In the genomic region with DNA sequence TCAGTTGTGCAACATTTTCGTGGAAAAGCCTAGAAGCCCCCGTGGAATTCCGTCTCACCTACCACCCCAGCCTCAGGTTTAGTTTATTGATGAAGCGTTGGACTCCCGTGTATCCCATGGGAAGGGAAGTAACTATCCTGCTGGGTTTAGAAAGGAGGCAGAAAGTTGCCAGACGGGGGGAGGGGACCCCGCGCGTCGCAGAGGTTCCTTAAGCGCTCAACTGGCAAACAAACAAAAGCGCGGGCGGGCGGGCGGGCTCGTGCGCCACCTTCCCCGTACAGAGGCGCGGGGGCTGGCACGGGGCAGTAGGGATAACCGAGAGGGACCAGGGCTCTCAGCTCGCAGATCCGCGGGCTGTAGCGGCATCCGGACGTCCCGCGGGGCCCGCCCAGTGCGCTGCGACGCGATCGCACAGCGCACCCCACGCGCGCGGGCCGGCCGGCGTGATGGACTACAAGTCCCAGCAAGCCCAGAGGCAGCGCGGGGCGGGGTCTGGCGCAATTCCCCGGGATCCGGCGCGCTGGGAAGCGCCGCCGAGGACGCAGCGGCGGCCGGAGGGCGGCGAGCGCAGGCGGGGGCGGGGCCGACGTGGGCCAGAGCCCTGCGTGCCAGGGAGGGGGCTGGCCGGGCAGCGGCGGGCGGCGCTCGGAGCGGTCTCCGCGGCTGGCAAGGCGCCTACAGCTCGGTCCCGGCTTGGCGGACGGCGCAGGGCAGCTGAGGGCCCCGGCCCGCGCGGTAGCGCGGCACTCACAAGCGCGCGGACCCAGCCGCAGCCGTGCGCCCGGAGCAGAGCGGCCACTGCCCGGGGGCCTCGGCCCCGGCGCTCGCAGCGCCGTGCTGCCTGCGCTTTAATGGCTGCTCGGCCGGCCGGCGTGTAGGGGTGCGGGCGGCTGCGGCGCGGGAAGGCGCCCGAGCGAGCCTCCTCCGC, we compare ENCODE assay signal across 8 mouse cellular contexts. TPM values are rescaled to one million over a fixed set of nuclear protein-coding genes. Genes with fewer than 3 reads are reported as not detected.
DNase-seq lines count a peak whose midpoint lies in the region; ATAC-seq lines count a peak whose summit lies in the region.

Gene Agap1, plus strand, starts transcription at position 611 of the 928 bp plus-strand sequence.

- H3K36me3 ChIP-seq in forebrain, embryonic 10.5 days (replicated peaks): peaks cover 22% of the 10 kb centered on the region
- no peaks in the 10 kb centered on the region for H3K36me3 ChIP-seq in heart, embryonic 14.5 days (ENCODE audit: control insufficient read depth, insufficient read depth, low read length)
- no peaks in the 10 kb centered on the region for H3K36me3 ChIP-seq in liver, embryonic 12.5 days
- H3K36me3 ChIP-seq in stomach, embryonic 15.5 days: no peaks in the 10 kb centered on the region

- under 1% methylated on average over 113 of the region's 118 CpGs for WGBS in forebrain, embryonic 10.5 days
- WGBS in heart, embryonic 14.5 days: under 1% methylated on average over 104 of the region's 118 CpGs
- WGBS in liver, embryonic 12.5 days (ENCODE audit: insufficient replicate concordance): under 1% methylated on average over 92 of the region's 118 CpGs
- WGBS in stomach, embryonic 15.5 days: under 1% methylated on average over 111 of the region's 118 CpGs

- peaks cover 16% of the 10 kb centered on the region for H3K27me3 ChIP-seq in forebrain, embryonic 10.5 days (ENCODE audit: poor library complexity, severe bottlenecking)
- H3K27me3 ChIP-seq in heart, embryonic 14.5 days (ENCODE audit: control insufficient read depth, insufficient read depth, low read length): no peaks in the 10 kb centered on the region
- H3K27me3 ChIP-seq in liver, embryonic 12.5 days (replicated peaks): peaks cover 57% of the 10 kb centered on the region
- H3K27me3 ChIP-seq in stomach, embryonic 15.5 days (replicated peaks): no peaks in the 10 kb centered on the region

- ATAC-seq in CD4-positive, CD25-positive, alpha-beta regulatory T cell, adult 4 months: no peak
- ATAC-seq in heart, embryonic 14.5 days (ENCODE audit: insufficient number of reproducible peaks, insufficient read depth, low FRiP score, low read depth): peak; percentile 91
- peak; percentile 84 for ATAC-seq in liver, embryonic 12.5 days
- ATAC-seq in stomach, embryonic 15.5 days (ENCODE audit: insufficient read depth, low FRiP score, low read depth): peak; percentile 89

- H3K4me2 ChIP-seq in heart, embryonic 14.5 days (ENCODE audit: low read length): peak within 1 kb of the TSS; percentile 99
- H3K4me2 ChIP-seq in liver, embryonic 12.5 days: peak within 1 kb of the TSS; percentile 79
- H3K4me2 ChIP-seq in stomach, embryonic 15.5 days: peak within 1 kb of the TSS; percentile 96

- peaks cover 34% of the 10 kb centered on the region for H3K4me1 ChIP-seq in forebrain, embryonic 10.5 days
- peaks cover 15 to 23% of the 10 kb centered on the region in 2 experiments for H3K4me1 ChIP-seq in heart, embryonic 14.5 days (ENCODE audit: control insufficient read depth in 2 of 2, insufficient read depth in 2 of 2, low read length in 2 of 2)
- peaks cover 18% of the 10 kb centered on the region for H3K4me1 ChIP-seq in liver, embryonic 12.5 days
- peaks cover 14% of the 10 kb centered on the region for H3K4me1 ChIP-seq in stomach, embryonic 15.5 days

- H3K9me3 ChIP-seq in forebrain, embryonic 10.5 days: peaks cover 13% of the 10 kb centered on the region
- H3K9me3 ChIP-seq in heart, embryonic 14.5 days (ENCODE audit: control insufficient read depth, low read length): peaks cover 8% of the 10 kb centered on the region; the same call in 1 of the 2 replicates
- H3K9me3 ChIP-seq in liver, embryonic 12.5 days (replicated peaks): no peaks in the 10 kb centered on the region; the same call in 1 of the 2 replicates
- no peaks in the 10 kb centered on the region for H3K9me3 ChIP-seq in stomach, embryonic 15.5 days

- H3K9ac ChIP-seq in heart, embryonic 14.5 days (ENCODE audit: low read length): peak within 1 kb of the TSS; percentile 93
- H3K9ac ChIP-seq in liver, embryonic 12.5 days: peak within 1 kb of the TSS; percentile 71
- H3K9ac ChIP-seq in stomach, embryonic 15.5 days: peak within 1 kb of the TSS; percentile 86

- DNase-seq in CD4-positive, CD25-positive, alpha-beta regulatory T cell, adult 2 months (ENCODE audit: low read depth, low spot score): peak; percentile 11
- peak; percentile 89 for DNase-seq in forebrain, embryonic 10.5 days (ENCODE audit: extremely low spot score, low spot score)
- peak; percentile 97 for DNase-seq in kidney, postnatal 14 days
- peak; percentile 94 for DNase-seq in neural tube, embryonic 10.5 days (ENCODE audit: extremely low spot score, low spot score)

- peak within 1 kb of the TSS; percentile 83 for H3K4me3 ChIP-seq in forebrain, embryonic 10.5 days
- peak within 1 kb of the TSS; percentile 72 to 89 for H3K4me3 ChIP-seq in heart, embryonic 14.5 days (ENCODE audit: control insufficient read depth in 1 of 2, insufficient read depth in 1 of 2, low read depth in 1 of 2, low read length in 2 of 2)
- peak within 1 kb of the TSS; percentile 68 for H3K4me3 ChIP-seq in liver, embryonic 12.5 days
- H3K4me3 ChIP-seq in stomach, embryonic 15.5 days (replicated peaks): peak within 1 kb of the TSS; percentile 80

- peak within 1 kb of the TSS; percentile 97 for H3K27ac ChIP-seq in forebrain, embryonic 10.5 days
- peak within 1 kb of the TSS; percentile 61 to 85 for H3K27ac ChIP-seq in heart, embryonic 14.5 days (replicated peaks in 1 of 2; ENCODE audit: control insufficient read depth in 1 of 2, insufficient read depth in 1 of 2, low read depth in 2 of 2, low read length in 2 of 2)
- 0 out of 2 replicates have a peak within 1 kb of the TSS, but pooled peaks have one; percentile 25 for H3K27ac ChIP-seq in liver, embryonic 12.5 days
- H3K27ac ChIP-seq in stomach, embryonic 15.5 days: peak within 1 kb of the TSS; percentile 89

RNA-seq across cellular contexts. Expression of gene Agap1, which starts in this region (rescaled TPM):
- under 1 TPM in 1 of 2 experiments, not detected in 1; 0.20 TPM for polyA plus RNA-seq in CD4-positive, CD25-positive, alpha-beta regulatory T cell, adult 4 months (2017; shearing (Covaris generic))
- polyA plus RNA-seq in forebrain, embryonic 10.5 days (2016; fragmentation: Nextera tagmentation; extraction: Ambion mirVana): 14.3 and 14.7 TPM in 2 replicates
- 13.4 and 17.0 TPM in 2 replicates for polyA plus RNA-seq in heart, embryonic 14.5 days (2014; fragmentation: Nextera tagmentation; extraction: Ambion mirVana)
- polyA plus RNA-seq in liver, embryonic 12.5 days (2016; fragmentation: Nextera tagmentation; extraction: Ambion mirVana): 4.1 and 4.6 TPM in 2 replicates
- polyA plus RNA-seq in stomach, embryonic 15.5 days (2015; fragmentation: Nextera tagmentation; extraction: Ambion mirVana): 9.3 and 10.6 TPM in 2 replicates

Comparison
In these comparisons a context has a peak if more than half of its experiments do, and no peak if none do; other contexts are left out.
1. DNase-seq: peak in every context shown above with its lines; median percentile 97 in kidney, postnatal 14 days; 94 in neural tube, embryonic 10.5 days; 89 in forebrain, embryonic 10.5 days; 11 in CD4-positive, CD25-positive, alpha-beta regulatory T cell, adult 2 months.
2. H3K27ac ChIP-seq: peak in every context shown above with its lines; median percentile 97 in forebrain, embryonic 10.5 days; 89 in stomach, embryonic 15.5 days; 73 in heart, embryonic 14.5 days; 25 in liver, embryonic 12.5 days.